Mouse (Mus musculus) left cerebral cortex, adult 8-10 months (tissue): Measurements from ENCODE around the gene Prok1. TPM values are rescaled to one million over a fixed set of nuclear protein-coding genes. Genes with fewer than 3 reads are reported as not detected.

Experiments used
- DNase-seq, 2 experiments: peaks; one replicate each; pipeline ENCODE4 v3.0.0; 2022; ENCODE audit warnings: low spot score in 2 of 2
- total RNA-seq, 4 experiments: library from RNA; stranded (reverse); gene quantifications; 2 replicates each; pipeline ENCODE4 v1.2.4; 2022

The Prok1 gene
- total RNA-seq, 4 experiments from 2014 or later: 0.11 TPM; not detected in 3

- DNase-seq: no peak
Observed at GRCm38 (mm10) chr3:107187022-107187421, 52.5 kb downstream of the Prok1 start.

DNA sequence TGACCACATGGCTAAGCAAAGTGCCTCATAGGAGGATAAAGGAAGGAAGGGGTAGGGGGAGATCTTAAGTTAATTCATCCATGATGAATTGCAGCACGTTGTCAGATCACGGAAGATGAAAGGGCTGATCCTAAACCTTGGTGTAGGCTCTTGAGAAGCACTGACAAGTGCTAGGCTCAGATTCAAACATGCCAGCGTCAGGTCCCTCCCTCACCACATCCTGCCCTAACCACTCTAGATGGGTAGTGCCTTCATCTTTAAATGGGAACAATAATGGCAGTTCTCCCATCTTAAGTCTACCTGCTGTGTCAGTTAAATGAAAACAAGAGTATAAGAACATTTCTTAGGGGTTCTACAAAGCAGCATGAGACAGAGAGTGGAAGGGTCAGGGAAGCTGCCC lies 53.9 kb downstream of the Prok1 start:
- DNase-seq: no peak

DNA sequence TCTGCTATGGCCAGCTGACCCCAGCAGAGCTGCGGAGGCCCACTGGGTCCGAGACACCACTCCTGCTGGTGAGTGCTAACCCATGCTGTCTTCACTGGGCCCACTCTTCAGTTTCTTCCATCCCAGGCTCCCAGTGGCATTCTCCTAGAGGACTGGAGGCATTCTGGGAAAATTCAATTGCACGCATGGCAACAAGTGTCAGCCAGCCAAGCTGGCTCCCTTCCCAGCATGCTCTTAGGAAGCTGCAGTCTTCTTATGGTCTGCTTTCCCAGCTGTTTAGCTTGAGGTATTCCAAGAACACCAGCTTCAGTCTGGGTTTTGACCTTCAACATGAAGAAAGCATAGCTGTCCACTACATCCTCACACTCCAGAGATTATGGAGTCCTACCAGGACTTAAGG lies 56.3 kb downstream of the Prok1 start:
- no peak for DNase-seq

Other genes with a start within 250 kb of the Prok1 start
- 10 to 100 TPM; 26.9 to 31.1 (median 27.7) TPM for gene Kcna3, start 203.5 kb downstream of the Prok1 start, total RNA-seq
- 100 to 1,000 TPM; 121 to 161 (median 143) TPM for gene Kcna2, start 138.6 kb downstream of the Prok1 start, total RNA-seq
- gene Kcna10, start 56.7 kb downstream of the Prok1 start, total RNA-seq: under 1 TPM in 3 of 4 experiments, not detected in 1; 0.16 to 0.65 (median 0.61) TPM
- under 1 TPM in 1 of 4 experiments, not detected in 3; 0.37 TPM for gene Cym, start 18.0 kb downstream of the Prok1 start, total RNA-seq
- gene A630076J17Rik, start 9.1 kb downstream of the Prok1 start, total RNA-seq: not detected
- gene Lamtor5, start 39.2 kb upstream of the Prok1 start, total RNA-seq: 10 to 100 TPM; 61.9 to 70.2 (median 63.6) TPM
- gene Slc16a4, start 51.5 kb upstream of the Prok1 start, total RNA-seq: 1 to 10 TPM; 1.3 to 1.9 (median 1.7) TPM
- 10 to 100 TPM; 25.5 to 27.4 (median 26.5) TPM for gene Rbm15, start 94.0 kb upstream of the Prok1 start, total RNA-seq
- gene Kcnc4, start 219.8 kb upstream of the Prok1 start, total RNA-seq: 10 to 100 TPM; 59.7 to 66.2 (median 61.6) TPM